Mouse (Mus musculus) limb, embryonic 13.5 days (tissue): ENCODE measurements around the gene Cnot1. TPM values are rescaled to one million over a fixed set of nuclear protein-coding genes. Genes with fewer than 3 reads are reported as not detected.

Experiments
- ATAC-seq: fragments of 200-750 bp; cut with Nextera tagmentation; 2 replicates; pipeline ENCODE4 v1.8.0; 2017; ENCODE audit warnings: low read depth, moderate number of reproducible peaks, moderate TSS enrichment; ENCODE audit not compliant: low FRiP score
- H3K27ac ChIP-seq: fragments of 300-500 bp; sonication (generic); 2 replicates; pipeline ENCODE4 v1.5.1; 2015; ENCODE audit warnings: inconsistent platforms, mild to moderate bottlenecking, moderate library complexity
- H3K27me3 ChIP-seq: fragments of 300-500 bp; sonication (generic); 2 replicates; pipeline ENCODE4 v1.6.1; 2015; ENCODE audit warnings: mild to moderate bottlenecking, inconsistent platforms
- H3K36me3 ChIP-seq: fragments of 300-500 bp; sonication (generic); 2 replicates; pipeline ENCODE4 v1.6.1; 2015; ENCODE audit warnings: inconsistent platforms, mild to moderate bottlenecking, moderate library complexity
- H3K4me1 ChIP-seq: fragments of 300-500 bp; sonication (generic); 2 replicates; pipeline ENCODE4 v1.6.1; 2015; ENCODE audit warnings: inconsistent platforms
- H3K4me2 ChIP-seq: fragments of 300-500 bp; sonication (generic); replicated peaks from 2 replicates; pipeline ENCODE4 v1.6.1; 2015; ENCODE audit warnings: inconsistent platforms, mild to moderate bottlenecking, moderate library complexity
- H3K4me3 ChIP-seq: fragments of 300-500 bp; sonication (generic); 2 replicates; pipeline ENCODE4 v1.5.1; 2015; ENCODE audit warnings: moderate library complexity, mild to moderate bottlenecking, inconsistent platforms
- H3K9ac ChIP-seq: fragments of 300-500 bp; sonication (generic); 2 replicates; pipeline ENCODE4 v1.6.1; 2015; ENCODE audit warnings: mild to moderate bottlenecking, inconsistent platforms
- H3K9me3 ChIP-seq: fragments of 300-500 bp; sonication (generic); 2 replicates; pipeline ENCODE4 v1.6.1; 2016; ENCODE audit warnings: inconsistent platforms
- WGBS: fragments of 180-500 bp; shearing (Covaris S2); methylation state at CpG from one replicate; pipeline ENCODE4 v1.1.7; 2015; 5-methylcytosine and 5-hydroxymethylcytosine counted together
- polyA plus RNA-seq: library from polyadenylated mRNA; unstranded; fragments of >200 nt; fragmentation: Nextera tagmentation; extraction: Ambion mirVana; gene quantifications from 2 replicates; pipeline ENCODE4 v1.2.1, GENCODE M21; 2015

The Cnot1 gene
- polyA plus RNA-seq, 1 experiment from 2014 or later = 71.7 TPM

- Histone ChIP-seq H3K27ac (no peak overlapping the region), H3K27me3 (peaks cover 49% of the 10 kb centered on the region), H3K9me3 (no peaks in the 10 kb centered on the region), H3K36me3 (no peaks in the 10 kb centered on the region), H3K4me2 (no peak overlapping the region), H3K9ac (no peak overlapping the region), H3K4me3 (no peak overlapping the region), H3K4me1 (peaks cover 15% of the 10 kb centered on the region)
- ATAC-seq = no peak
- WGBS = 32% methylated on average over 6 of the region's 6 CpGs
Observed at GRCm38 (mm10) chr8:95698179-95698578, 109.1 kb downstream of the Cnot1 start.

DNA sequence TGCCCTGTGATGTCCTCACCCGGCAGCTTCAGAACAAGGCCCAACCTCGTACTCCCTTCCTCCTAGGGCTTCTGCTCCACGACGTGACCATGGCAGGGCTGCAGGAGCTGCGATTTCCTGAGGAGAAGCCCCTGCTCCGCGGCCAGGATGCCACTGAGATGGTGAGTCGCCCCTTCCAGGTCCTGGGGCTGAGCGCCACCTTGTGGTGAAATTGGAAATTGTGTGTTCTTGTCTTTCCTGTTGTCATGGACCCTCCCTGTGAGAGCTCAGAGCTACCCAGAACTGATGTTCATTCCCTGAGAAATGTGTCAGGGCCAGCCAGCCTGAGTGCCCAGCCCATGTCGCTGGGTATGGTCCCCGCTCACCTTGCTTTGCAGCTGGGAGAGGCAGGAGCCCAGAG is 110.1 kb downstream of the Cnot1 start:
- 0% methylated on average over 11 of the region's 11 CpGs for WGBS
- H3K9me3 ChIP-seq = no peaks in the 10 kb centered on the region
- H3K4me2 ChIP-seq = peak overlapping the region; percentile 58
- H3K27me3 ChIP-seq = peaks cover 50% of the 10 kb centered on the region
- no peak overlapping the region for H3K27ac ChIP-seq
- H3K9ac ChIP-seq = 0 out of 2 replicates have a peak overlapping the region, but pooled peaks have one; percentile 48
- H3K4me3 ChIP-seq = peak overlapping the region; percentile 22
- ATAC-seq = peak; percentile 66; the same call in 1 of the 2 replicates
- peaks cover 11% of the 10 kb centered on the region for H3K4me1 ChIP-seq
- no peaks in the 10 kb centered on the region for H3K36me3 ChIP-seq

GRCm38 (mm10) chr8:95696661-95697060 is 110.6 kb downstream of the Cnot1 start:
- 0 out of 2 replicates have a peak overlapping the region, but pooled peaks have one; percentile 48 for H3K9ac ChIP-seq
- ATAC-seq = no peak
- no peaks in the 10 kb centered on the region for H3K36me3 ChIP-seq
- WGBS = 60% methylated on average over 8 of the region's 8 CpGs
- H3K4me1 ChIP-seq = peaks cover 11% of the 10 kb centered on the region
- peaks cover 50% of the 10 kb centered on the region for H3K27me3 ChIP-seq
- H3K4me2 ChIP-seq = peak overlapping the region; percentile 58
- no peak overlapping the region for H3K27ac ChIP-seq
- H3K4me3 ChIP-seq = peak overlapping the region; percentile 22
- no peaks in the 10 kb centered on the region for H3K9me3 ChIP-seq

GRCm38 (mm10) chr8:95694631-95695030 is 112.6 kb downstream of the Cnot1 start:
- H3K4me3 ChIP-seq = no peak overlapping the region
- peaks cover 59% of the 10 kb centered on the region for H3K27me3 ChIP-seq
- H3K36me3 ChIP-seq = no peaks in the 10 kb centered on the region
- H3K4me1 ChIP-seq = peaks cover 11% of the 10 kb centered on the region
- H3K27ac ChIP-seq = no peak overlapping the region
- 20% methylated on average over 6 of the region's 6 CpGs for WGBS
- no peaks in the 10 kb centered on the region for H3K9me3 ChIP-seq
- no peak for ATAC-seq
- no peak overlapping the region for H3K4me2 ChIP-seq
- H3K9ac ChIP-seq = no peak overlapping the region

GRCm38 (mm10) chr8:95690929-95691541 is 116.2 kb downstream of the Cnot1 start:
- 76% methylated on average over 13 of the region's 13 CpGs for WGBS
- H3K27me3 ChIP-seq = peaks cover 58% of the 10 kb centered on the region
- H3K4me3 ChIP-seq = no peak overlapping the region
- no peak overlapping the region for H3K27ac ChIP-seq
- H3K4me2 ChIP-seq = no peak overlapping the region
- ATAC-seq = no peak
- no peaks in the 10 kb centered on the region for H3K36me3 ChIP-seq
- H3K4me1 ChIP-seq = peaks cover 4% of the 10 kb centered on the region
- H3K9ac ChIP-seq = no peak overlapping the region
- no peaks in the 10 kb centered on the region for H3K9me3 ChIP-seq

DNA sequence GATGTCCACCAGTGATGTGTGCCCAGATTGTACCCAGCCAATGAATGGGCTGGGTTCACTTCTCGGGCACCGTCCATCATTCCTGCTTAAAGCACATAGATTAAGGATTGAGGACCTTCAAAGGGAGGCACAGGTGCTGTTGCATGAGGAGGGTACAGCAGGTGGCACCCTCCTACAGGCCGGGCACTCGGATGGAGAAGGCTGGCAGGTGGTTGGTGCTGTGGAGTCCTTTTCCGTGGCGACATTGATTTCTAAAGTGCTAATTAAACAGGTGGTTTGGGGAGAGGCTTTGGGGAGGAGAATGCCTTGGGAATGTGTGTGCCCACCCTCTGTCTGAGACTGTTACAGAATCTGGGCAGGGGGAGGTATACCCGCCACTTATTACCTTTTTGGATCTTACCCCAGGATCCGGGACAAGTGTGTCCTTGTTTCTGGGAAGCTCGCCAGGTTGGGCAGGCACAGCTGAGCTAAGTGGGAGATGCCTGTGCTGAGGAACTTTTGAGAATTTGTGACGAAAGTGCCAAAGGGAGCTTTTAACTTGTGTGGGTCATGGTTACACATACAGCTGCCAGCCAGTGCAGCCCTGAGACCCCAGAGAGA is 119.1 kb downstream of the Cnot1 start:
- H3K4me3 ChIP-seq = no peak overlapping the region
- ATAC-seq = no peak
- peaks cover 55% of the 10 kb centered on the region for H3K27me3 ChIP-seq
- 72% methylated on average over 10 of the region's 10 CpGs for WGBS
- no peak overlapping the region for H3K9ac ChIP-seq
- H3K27ac ChIP-seq = no peak overlapping the region
- H3K4me2 ChIP-seq = no peak overlapping the region
- H3K4me1 ChIP-seq = no peaks in the 10 kb centered on the region
- H3K36me3 ChIP-seq = no peaks in the 10 kb centered on the region
- no peaks in the 10 kb centered on the region for H3K9me3 ChIP-seq

GRCm38 (mm10) chr8:95678024-95678611 is 129.1 kb downstream of the Cnot1 start:
- ATAC-seq = peak; percentile 38; the same call in 1 of the 2 replicates
- peaks cover 86% of the 10 kb centered on the region for H3K27me3 ChIP-seq
- WGBS = under 1% methylated on average over 48 of the region's 70 CpGs
- H3K9me3 ChIP-seq = no peaks in the 10 kb centered on the region
- H3K27ac ChIP-seq = no peak overlapping the region
- H3K9ac ChIP-seq = peak overlapping the region; percentile 59
- peaks cover 13% of the 10 kb centered on the region; the same call in 1 of the 2 replicates for H3K4me1 ChIP-seq
- peak overlapping the region; percentile 96 for H3K4me2 ChIP-seq
- H3K4me3 ChIP-seq = peak overlapping the region; percentile 60
- no peaks in the 10 kb centered on the region for H3K36me3 ChIP-seq

DNA sequence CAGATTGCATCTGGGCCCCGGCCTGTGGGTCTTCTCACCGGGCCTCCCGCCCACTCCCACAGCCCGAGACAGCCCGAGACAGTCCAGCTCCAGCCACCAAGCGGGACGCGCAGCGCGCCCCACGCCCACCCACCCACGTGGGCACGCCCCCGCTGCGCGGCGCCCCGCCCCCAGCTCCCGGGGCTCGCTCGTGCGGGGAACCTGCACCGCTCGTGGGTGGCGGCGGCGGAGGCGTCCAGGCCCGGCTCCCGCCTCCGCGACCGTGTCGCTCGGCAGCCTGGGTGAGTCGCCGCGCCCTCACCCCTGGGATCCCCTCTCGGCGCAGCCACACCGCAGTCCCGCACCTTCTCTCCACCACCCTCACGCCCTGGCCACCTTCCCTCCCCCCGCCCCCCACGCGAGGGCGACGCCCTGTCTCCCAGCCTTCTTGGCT is 129.7 kb downstream of the Cnot1 start:
- Histone ChIP-seq H3K4me1 (peaks cover 13% of the 10 kb centered on the region; the same call in 1 of the 2 replicates), H3K9ac (peak overlapping the region; percentile 59), H3K36me3 (no peaks in the 10 kb centered on the region), H3K4me2 (peak overlapping the region; percentile 96), H3K27me3 (peaks cover 91% of the 10 kb centered on the region), H3K27ac (no peak overlapping the region), H3K4me3 (peak overlapping the region; percentile 60), H3K9me3 (no peaks in the 10 kb centered on the region)
- peak; percentile 42 for ATAC-seq
- WGBS = 2% methylated on average over 28 of the region's 48 CpGs

- Histone ChIP-seq H3K9me3 (no peaks in the 10 kb centered on the region), H3K4me2 (peak within 1 kb of the TSS; percentile 96), H3K9ac (peak within 1 kb of the TSS; percentile 59), H3K27ac (no peak within 1 kb of the TSS), H3K4me3 (peak within 1 kb of the TSS; percentile 60), H3K36me3 (no peaks in the 10 kb centered on the region), H3K4me1 (peaks cover 13% of the 10 kb centered on the region; the same call in 1 of the 2 replicates), H3K27me3 (peaks cover 95% of the 10 kb centered on the region)
- ATAC-seq = no peak
- WGBS = 23% methylated on average over 9 of the region's 9 CpGs
Observed at GRCm38 (mm10) chr8:95676631-95677030, 130.6 kb downstream of the Cnot1 start, which contains the start of gene Ndrg4. Ndrg4 (plus strand) TSS chr8:95676980.

- H3K27me3 ChIP-seq = peaks cover 61% of the 10 kb centered on the region
- WGBS = 66% methylated on average over 5 of the region's 5 CpGs
Observed at GRCm38 (mm10) chr8:95672811-95673210, 134.5 kb downstream of the Cnot1 start.

GRCm38 (mm10) chr8:95671861-95672260 is 135.4 kb downstream of the Cnot1 start:
- Histone ChIP-seq H3K4me1 (no peaks in the 10 kb centered on the region), H3K27ac (no peak overlapping the region), H3K27me3 (peaks cover 51% of the 10 kb centered on the region), H3K9ac (no peak overlapping the region), H3K9me3 (no peaks in the 10 kb centered on the region), H3K4me3 (no peak overlapping the region), H3K36me3 (no peaks in the 10 kb centered on the region), H3K4me2 (no peak overlapping the region)
- 84% methylated on average over 6 of the region's 6 CpGs for WGBS
- ATAC-seq = no peak

More at GRCm38 (mm10) chr8:95672811-95673210, 134.5 kb downstream of the Cnot1 start:
- no peaks in the 10 kb centered on the region for H3K36me3 ChIP-seq
- no peak overlapping the region for H3K4me3 ChIP-seq
- H3K4me2 ChIP-seq = no peak overlapping the region
- ATAC-seq = no peak
- no peak overlapping the region for H3K27ac ChIP-seq
- 0 out of 2 replicates have a peak, but pooled peaks cover 6% of the 10 kb centered on the region for H3K4me1 ChIP-seq
- no peaks in the 10 kb centered on the region for H3K9me3 ChIP-seq
- no peak overlapping the region for H3K9ac ChIP-seq

- no peak overlapping the region for H3K4me2 ChIP-seq
- H3K27me3 ChIP-seq = peaks cover 32% of the 10 kb centered on the region
- 82% methylated on average over 2 of the region's 2 CpGs for WGBS
- no peaks in the 10 kb centered on the region for H3K4me1 ChIP-seq
- no peak overlapping the region for H3K9ac ChIP-seq
- H3K27ac ChIP-seq = no peak overlapping the region
- no peak for ATAC-seq
- H3K9me3 ChIP-seq = no peaks in the 10 kb centered on the region
- H3K4me3 ChIP-seq = no peak overlapping the region
- no peaks in the 10 kb centered on the region for H3K36me3 ChIP-seq
Observed at GRCm38 (mm10) chr8:95669967-95670366, 137.3 kb downstream of the Cnot1 start.
